Mouse (Mus musculus) ES-Bruce4 (cell line): ENCODE data around the gene Gata5. TPM values are rescaled to one million over a fixed set of nuclear protein-coding genes. Genes with fewer than 3 reads are reported as not detected.
A peak's percentile ranks its signal among the peaks of the same experiment; 100 is the strongest.

Experiments
- H3K27ac ChIP-seq: 2 replicates; pipeline ENCODE4 v1.5.1; 2012; ENCODE audit warnings: low read length, inconsistent platforms; ENCODE audit not compliant: insufficient read depth
- H3K27me3 ChIP-seq: 2 replicates; pipeline ENCODE4 v1.6.1; 2012; ENCODE audit warnings: mild to moderate bottlenecking, low read length, inconsistent platforms; ENCODE audit not compliant: control insufficient read depth, poor library complexity, insufficient read depth, severe bottlenecking
- H3K36me3 ChIP-seq: 2 replicates; pipeline ENCODE4 v1.6.1; 2012; ENCODE audit warnings: inconsistent platforms, mild to moderate bottlenecking, low read length, moderate library complexity; ENCODE audit not compliant: control insufficient read depth, poor library complexity, insufficient read depth, severe bottlenecking
- H3K4me1 ChIP-seq: one replicate; pipeline ENCODE4 v1.8.1; 2011; ENCODE audit warnings: low read length; ENCODE audit not compliant: control insufficient read depth, insufficient read depth
- H3K4me3 ChIP-seq: 2 replicates; pipeline ENCODE4 v1.5.1; 2011; ENCODE audit warnings: low read depth, mild to moderate bottlenecking, low read length
- H3K9ac ChIP-seq: 2 replicates; pipeline ENCODE4 v1.6.1; 2012; ENCODE audit warnings: low read depth, mild to moderate bottlenecking, inconsistent platforms; ENCODE audit not compliant: poor library complexity, severe bottlenecking
- H3K9me3 ChIP-seq: replicated peaks from 2 replicates; pipeline ENCODE4 v1.6.1; 2012; ENCODE audit warnings: mild to moderate bottlenecking, low read length, inconsistent platforms; ENCODE audit not compliant: control insufficient read depth, poor library complexity, insufficient read depth, severe bottlenecking
- CTCF ChIP-seq: IDR thresholded peaks from one replicate; pipeline ENCODE4 v1.8.1; 2011; ENCODE audit warnings: low read depth, low read length
- EP300 ChIP-seq: IDR thresholded peaks from 2 replicates; pipeline ENCODE4 v1.6.1; 2011; ENCODE audit warnings: low read depth, low read length; ENCODE audit not compliant: insufficient read depth
- POLR2A ChIP-seq: IDR thresholded peaks from one replicate; pipeline ENCODE4 v1.8.1; 2011; ENCODE audit warnings: low read length; ENCODE audit not compliant: insufficient read depth
- polyA plus RNA-seq: library from polyadenylated mRNA; stranded (reverse); fragments of >200 nt; gene quantifications from 2 replicates; pipeline ENCODE4 v1.2.4, GENCODE M21; 2011; ENCODE audit warnings: low read depth; ENCODE audit not compliant: missing spikeins, insufficient read depth, insufficient read length

Gata5 gene
- polyA plus RNA-seq, 1 experiment = not detected

GRCm38 (mm10) chr2:180300252-180300651, 34.2 kb downstream of the Gata5 start:
- H3K9ac ChIP-seq = no peak overlapping the region
- H3K4me3 ChIP-seq = no peak overlapping the region
- no peak for TF ChIP-seq EP300
- no peak for TF ChIP-seq POLR2A
- no peak for TF ChIP-seq CTCF
- H3K4me1 ChIP-seq = no peaks in the 10 kb centered on the region
- H3K36me3 ChIP-seq = no peaks in the 10 kb centered on the region
- H3K27me3 ChIP-seq = no peaks in the 10 kb centered on the region
- no peaks in the 10 kb centered on the region for H3K9me3 ChIP-seq
- no peak overlapping the region for H3K27ac ChIP-seq

- no peak overlapping the region for H3K4me3 ChIP-seq
- peak overlapping the region; percentile 82 for H3K27ac ChIP-seq
- no peaks in the 10 kb centered on the region for H3K36me3 ChIP-seq
- no peaks in the 10 kb centered on the region for H3K9me3 ChIP-seq
- no peak overlapping the region for H3K9ac ChIP-seq
- TF ChIP-seq POLR2A (no peak), EP300 (peak; percentile 91), CTCF (no peak)
- no peaks in the 10 kb centered on the region for H3K27me3 ChIP-seq
- H3K4me1 ChIP-seq = peaks cover 26% of the 10 kb centered on the region
Measured at GRCm38 (mm10) chr2:180292906-180293305, 41.6 kb downstream of the Gata5 start.

- H3K9ac ChIP-seq = no peak overlapping the region
- H3K27ac ChIP-seq = peak overlapping the region; percentile 63
- H3K36me3 ChIP-seq = no peaks in the 10 kb centered on the region
- no peak for TF ChIP-seq POLR2A
- no peak for TF ChIP-seq EP300
- TF ChIP-seq CTCF = no peak
- H3K4me3 ChIP-seq = 0 out of 2 replicates have a peak overlapping the region, but pooled peaks have one; percentile 35
- no peaks in the 10 kb centered on the region for H3K9me3 ChIP-seq
- H3K27me3 ChIP-seq = no peaks in the 10 kb centered on the region
- peaks cover 26% of the 10 kb centered on the region for H3K4me1 ChIP-seq
Measured at GRCm38 (mm10) chr2:180292026-180292425, 42.5 kb downstream of the Gata5 start.

- H3K4me1 ChIP-seq = peaks cover 26% of the 10 kb centered on the region
- H3K27ac ChIP-seq = peak overlapping the region; percentile 63
Measured at GRCm38 (mm10) chr2:180291566-180291965, 42.9 kb downstream of the Gata5 start.

GRCm38 (mm10) chr2:180290503-180290902, 44.0 kb downstream of the Gata5 start:
- Histone ChIP-seq H3K9me3 (no peaks in the 10 kb centered on the region), H3K9ac (0 out of 2 replicates have a peak overlapping the region, but pooled peaks have one; percentile 4), H3K4me3 (peak overlapping the region; percentile 35), H3K27me3 (no peaks in the 10 kb centered on the region), H3K27ac (peak overlapping the region; percentile 39; the same call in 1 of the 2 replicates), H3K36me3 (no peaks in the 10 kb centered on the region), H3K4me1 (peaks cover 26% of the 10 kb centered on the region)
- no peak for TF ChIP-seq POLR2A
- TF ChIP-seq EP300 = peak; percentile 54; the same call in 1 of the 2 replicates

More at GRCm38 (mm10) chr2:180291566-180291965, 42.9 kb downstream of the Gata5 start:
- Histone ChIP-seq H3K9me3 (no peaks in the 10 kb centered on the region), H3K27me3 (no peaks in the 10 kb centered on the region), H3K9ac (no peak overlapping the region), H3K36me3 (no peaks in the 10 kb centered on the region), H3K4me3 (peak overlapping the region; percentile 35)
- no peak for TF ChIP-seq CTCF
- TF ChIP-seq EP300 = no peak
- no peak for TF ChIP-seq POLR2A

- peak within 1 kb of the TSS; percentile 4 for H3K9ac ChIP-seq
- no peaks in the 10 kb centered on the region for H3K36me3 ChIP-seq
- TF ChIP-seq POLR2A (no peak), EP300 (peak; percentile 83; the same call in 1 of the 2 replicates)
- H3K9me3 ChIP-seq = no peaks in the 10 kb centered on the region
- no peaks in the 10 kb centered on the region for H3K27me3 ChIP-seq
- H3K27ac ChIP-seq = peak within 1 kb of the TSS; percentile 83
- H3K4me1 ChIP-seq = peaks cover 25% of the 10 kb centered on the region
- H3K4me3 ChIP-seq = peak within 1 kb of the TSS; percentile 35
Measured at GRCm38 (mm10) chr2:180289440-180290108, 44.9 kb downstream of the Gata5 start, which contains the start of gene Rbbp8nl. Rbbp8nl (minus strand) TSS chr2:180289879.
